10 mouse cellular contexts compared by ENCODE assay signal in the genomic region with DNA sequence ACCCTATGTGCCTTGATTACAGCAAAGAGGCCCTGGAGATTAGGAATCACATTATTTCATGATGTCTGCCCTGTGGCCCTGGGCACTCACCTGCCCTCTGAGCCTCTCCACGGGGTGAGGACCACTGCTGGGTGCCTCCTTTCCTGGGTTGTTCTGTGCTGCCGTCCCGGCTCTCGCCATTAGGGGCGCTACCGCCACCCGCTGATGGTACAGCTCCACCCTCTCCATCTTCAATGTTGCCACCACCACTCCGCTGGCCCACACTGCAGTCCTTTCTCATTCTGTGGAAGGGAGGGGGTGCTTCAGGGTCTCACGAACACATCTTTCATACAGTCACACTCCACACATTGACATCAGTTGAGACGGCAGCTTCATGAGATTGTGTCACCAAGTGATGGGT. TPM values are rescaled to one million over a fixed set of nuclear protein-coding genes. Genes with fewer than 3 reads are reported as not detected.
DNase-seq lines count a peak whose midpoint lies in the region; ATAC-seq lines count a peak whose summit lies in the region.
"Had no signal": no experiment of that assay in that cellular context is flagged by ENCODE, and none has a peak within 500 bp of the region (broad histone marks: within the 10 kb centered on the region; RNA-seq: fewer than 3 reads in every experiment).

No protein-coding gene starts in this region.

- H3K9me3 ChIP-seq in forebrain, embryonic 11.5 days (ENCODE audit: control insufficient read depth, low read length) = no peaks in the 10 kb centered on the region
- H3K9me3 ChIP-seq in forebrain, embryonic 16.5 days (ENCODE audit: control insufficient read depth, low read length) = peaks cover 5% of the 10 kb centered on the region; the same call in 1 of the 2 replicates
- peaks cover 6% of the 10 kb centered on the region for H3K9me3 ChIP-seq in hindbrain, embryonic 12.5 days (replicated peaks)
- H3K9me3 ChIP-seq: limb, embryonic 15.5 days had no signal

- no peak for ATAC-seq in forebrain, embryonic 11.5 days (replicated peaks; ENCODE audit: low FRiP score)
- no peak for ATAC-seq in forebrain, embryonic 16.5 days
- no peak for ATAC-seq in hindbrain, embryonic 12.5 days (ENCODE audit: low FRiP score)
- ATAC-seq: Patski had no signal

- no peaks in the 10 kb centered on the region for H3K4me1 ChIP-seq in forebrain, embryonic 11.5 days (replicated peaks; ENCODE audit: control insufficient read depth, insufficient read depth, low read length)
- H3K4me1 ChIP-seq in forebrain, embryonic 16.5 days (replicated peaks; ENCODE audit: control insufficient read depth, insufficient read depth, low read length) = peaks cover 14% of the 10 kb centered on the region
- H3K4me1 ChIP-seq in hindbrain, embryonic 12.5 days = peaks cover 11% of the 10 kb centered on the region

- H3K4me3 ChIP-seq in forebrain, embryonic 11.5 days (ENCODE audit: low read depth, low read length) = no peak overlapping the region
- no peak overlapping the region for H3K4me3 ChIP-seq in forebrain, embryonic 16.5 days (replicated peaks; ENCODE audit: low read length)
- H3K4me3 ChIP-seq in hindbrain, embryonic 12.5 days = no peak overlapping the region
- H3K4me3 ChIP-seq: limb, embryonic 15.5 days had no signal

- no peak overlapping the region for H3K27ac ChIP-seq in forebrain, embryonic 11.5 days (ENCODE audit: low read depth, low read length)
- no peak overlapping the region for H3K27ac ChIP-seq in forebrain, embryonic 16.5 days (ENCODE audit: low read length)
- H3K27ac ChIP-seq in hindbrain, embryonic 12.5 days = no peak overlapping the region
- H3K27ac ChIP-seq: limb, embryonic 15.5 days had no signal

- no peak overlapping the region for H3K9ac ChIP-seq in forebrain, embryonic 11.5 days (ENCODE audit: low read length)
- H3K9ac ChIP-seq in forebrain, embryonic 16.5 days (replicated peaks; ENCODE audit: low read depth, low read length) = no peak overlapping the region
- H3K9ac ChIP-seq in hindbrain, embryonic 12.5 days = no peak overlapping the region
- H3K9ac ChIP-seq: limb, embryonic 15.5 days had no signal

- intact Hi-C loops in left cerebral cortex, postnatal 14 days (cut with DNase I) = no loop called here
- intact Hi-C loops in left cerebral cortex, postnatal 4 days (cut with DNase I) = no loop called here

- H3K4me2 ChIP-seq in forebrain, embryonic 11.5 days (ENCODE audit: low read depth, low read length, severe bottlenecking) = no peak overlapping the region
- H3K4me2 ChIP-seq in forebrain, embryonic 16.5 days (ENCODE audit: low read length) = no peak overlapping the region
- H3K4me2 ChIP-seq in hindbrain, embryonic 12.5 days (replicated peaks) = no peak overlapping the region
- H3K4me2 ChIP-seq: limb, embryonic 15.5 days had no signal

- peak; percentile 59 for DNase-seq in forebrain, embryonic 11.5 days (ENCODE audit: low spot score)
- peak; percentile 27 to 52 for DNase-seq in left cerebral cortex, postnatal 14 days (ENCODE audit: low spot score in 2 of 2)
- no peak for DNase-seq in left cerebral cortex, postnatal 4 days
- peak; percentile 29 to 37 for DNase-seq in cerebellum, postnatal 36 days
- DNase-seq in lung, postnatal 36 days = peak; percentile 57
- peak; percentile 28 to 62 for DNase-seq in thymus, postnatal 10 days (ENCODE audit: low spot score in 2 of 2)

- H3K27me3 ChIP-seq in forebrain, embryonic 11.5 days (ENCODE audit: control insufficient read depth, insufficient read depth, low read length) = no peaks in the 10 kb centered on the region
- H3K27me3 ChIP-seq in forebrain, embryonic 16.5 days (replicated peaks; ENCODE audit: control insufficient read depth, insufficient read depth, low read length) = no peaks in the 10 kb centered on the region
- no peaks in the 10 kb centered on the region for H3K27me3 ChIP-seq in hindbrain, embryonic 12.5 days
- H3K27me3 ChIP-seq: limb, embryonic 15.5 days; Patski had no signal

- H3K36me3 ChIP-seq in forebrain, embryonic 11.5 days (ENCODE audit: control insufficient read depth, insufficient read depth, low read length) = no peaks in the 10 kb centered on the region
- peaks cover 4% of the 10 kb centered on the region; the same call in 1 of the 2 replicates for H3K36me3 ChIP-seq in forebrain, embryonic 16.5 days (ENCODE audit: control insufficient read depth, insufficient read depth)
- H3K36me3 ChIP-seq in hindbrain, embryonic 12.5 days = 0 out of 2 replicates have a peak, but pooled peaks cover 9% of the 10 kb centered on the region
- H3K36me3 ChIP-seq: limb, embryonic 15.5 days had no signal

- 52% methylated on average over 10 of the region's 10 CpGs for WGBS in forebrain, embryonic 11.5 days
- WGBS in forebrain, embryonic 16.5 days = 53% methylated on average over 10 of the region's 10 CpGs
- WGBS in hindbrain, embryonic 12.5 days = 54% methylated on average over 10 of the region's 10 CpGs

RNA-seq across cellular contexts. Expression of a gene that starts 29.3 kb away (rescaled TPM):
- polyA plus RNA-seq in forebrain, embryonic 11.5 days (2014; fragmentation: Nextera tagmentation; extraction: Ambion mirVana) = 16.4 and 16.5 TPM in 2 replicates
- 26.9 and 30.1 TPM in 2 replicates for polyA plus RNA-seq in forebrain, embryonic 16.5 days (2015; fragmentation: Nextera tagmentation; extraction: Ambion mirVana)
- 10 to 100 TPM; 22.0 to 25.2 TPM for total RNA-seq in left cerebral cortex, postnatal 14 days (2021)
- total RNA-seq in left cerebral cortex, postnatal 4 days (2021) = 10 to 100 TPM; 17.4 to 19.3 TPM
- polyA plus RNA-seq in hindbrain, embryonic 12.5 days (2016; fragmentation: Nextera tagmentation; extraction: Ambion mirVana) = 19.8 and 24.1 TPM in 2 replicates
